24 mouse cellular contexts compared by ENCODE assay signal in the genomic region with DNA sequence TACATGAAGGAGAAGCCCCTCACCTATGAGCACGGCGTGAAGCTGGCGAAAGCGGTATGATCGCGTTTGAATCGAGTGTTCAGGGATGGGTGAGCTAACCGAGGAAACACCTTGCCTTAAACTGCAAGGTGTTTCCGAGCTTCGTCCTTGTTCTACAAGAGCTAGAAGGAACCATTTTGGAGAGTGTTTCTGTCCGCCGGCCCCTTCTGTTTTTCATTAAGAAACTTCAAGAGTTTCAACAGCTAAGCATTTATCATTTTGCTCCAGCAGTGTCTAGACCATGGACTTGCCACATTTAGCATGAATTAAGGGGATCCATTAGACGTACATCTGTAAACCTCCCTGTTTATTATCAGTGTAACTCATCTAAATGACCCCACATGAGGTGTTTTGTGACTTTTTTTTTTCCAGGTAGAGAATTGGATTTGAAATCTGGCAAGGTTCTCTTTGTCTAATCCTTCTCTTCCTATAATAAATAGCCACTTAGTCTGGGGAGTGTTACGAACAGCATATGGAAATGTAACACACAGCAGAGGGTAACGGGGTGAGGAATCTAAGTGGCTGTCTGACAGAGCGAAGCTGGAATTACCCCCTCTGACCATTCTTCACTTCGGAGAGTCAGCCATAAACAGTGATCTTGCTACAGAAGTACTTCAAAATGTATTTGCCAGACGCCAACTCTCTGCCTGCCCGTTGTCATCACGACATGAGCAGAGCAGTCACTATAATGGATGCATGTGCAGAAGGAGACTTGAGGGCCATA. TPM values are rescaled to one million over a fixed set of nuclear protein-coding genes. Genes with fewer than 3 reads are reported as not detected.
DNase-seq lines count a peak whose midpoint lies in the region; ATAC-seq and TF ChIP-seq lines count a peak whose summit lies in the region.
"Had no signal": no experiment of that assay in that cellular context is flagged by ENCODE, and none has a peak within 500 bp of the region (broad histone marks: within the 10 kb centered on the region; RNA-seq: fewer than 3 reads in every experiment).

No protein-coding gene starts in this region.

- H3K4me3 ChIP-seq in midbrain, embryonic 11.5 days (ENCODE audit: low read depth, low read length), result no peak overlapping the region
- H3K4me3 ChIP-seq in midbrain, postnatal 0 days (ENCODE audit: low read depth, low read length), result no peak overlapping the region
- no peak overlapping the region for H3K4me3 ChIP-seq in limb, embryonic 11.5 days (ENCODE audit: low read depth, low read length)
- H3K4me3 ChIP-seq: forebrain, embryonic 12.5 days; heart, embryonic 12.5 days; hindbrain, embryonic 15.5 days had no signal

- H3K27ac ChIP-seq in midbrain, embryonic 11.5 days (ENCODE audit: low read depth, low read length), result no peak overlapping the region
- no peak overlapping the region for H3K27ac ChIP-seq in midbrain, postnatal 0 days (ENCODE audit: low read depth, low read length)
- no peak overlapping the region; the same call in 1 of the 2 replicates for H3K27ac ChIP-seq in limb, embryonic 11.5 days (replicated peaks; ENCODE audit: low read depth, low read length)
- H3K27ac ChIP-seq: forebrain, embryonic 12.5 days; hindbrain, embryonic 15.5 days had no signal

- no peaks in the 10 kb centered on the region for H3K27me3 ChIP-seq in midbrain, embryonic 11.5 days (ENCODE audit: control insufficient read depth, insufficient read depth, low read length)
- no peaks in the 10 kb centered on the region for H3K27me3 ChIP-seq in midbrain, postnatal 0 days (ENCODE audit: insufficient read depth, low read length)
- no peaks in the 10 kb centered on the region for H3K27me3 ChIP-seq in limb, embryonic 11.5 days (ENCODE audit: control insufficient read depth, insufficient read depth, low read length)
- H3K27me3 ChIP-seq: forebrain, embryonic 12.5 days; heart, embryonic 12.5 days; hindbrain, embryonic 15.5 days had no signal

- no peak overlapping the region for H3K4me2 ChIP-seq in midbrain, embryonic 11.5 days
- no peak overlapping the region for H3K4me2 ChIP-seq in midbrain, postnatal 0 days (ENCODE audit: low read depth, low read length, poor library complexity, severe bottlenecking)
- no peak overlapping the region for H3K4me2 ChIP-seq in limb, embryonic 11.5 days (ENCODE audit: low read depth, severe bottlenecking)
- H3K4me2 ChIP-seq: forebrain, embryonic 12.5 days; heart, embryonic 12.5 days; hindbrain, embryonic 15.5 days had no signal

- H3K9me3 ChIP-seq in midbrain, embryonic 11.5 days (ENCODE audit: control insufficient read depth, low read length), result no peaks in the 10 kb centered on the region
- H3K9me3 ChIP-seq in midbrain, postnatal 0 days (ENCODE audit: low read length), result no peaks in the 10 kb centered on the region
- H3K9me3 ChIP-seq in limb, embryonic 11.5 days (ENCODE audit: control insufficient read depth, low read length), result no peaks in the 10 kb centered on the region
- H3K9me3 ChIP-seq: forebrain, embryonic 12.5 days; heart, embryonic 12.5 days; hindbrain, embryonic 15.5 days had no signal

- no peak for ATAC-seq in midbrain, embryonic 11.5 days (ENCODE audit: low FRiP score)
- ATAC-seq in midbrain, postnatal 0 days (ENCODE audit: low FRiP score), result no peak
- no peak for ATAC-seq in limb, embryonic 11.5 days (ENCODE audit: insufficient number of reproducible peaks, low FRiP score, low TSS enrichment, low read depth)
- ATAC-seq: forebrain, embryonic 16.5 days; inflammation-experienced regulatory T-cells, adult 6 months had no signal

- no peak for TF ChIP-seq CTCF in midbrain, postnatal 0 days (IDR thresholded peaks at IDR 0.05)

- no peaks in the 10 kb centered on the region for H3K4me1 ChIP-seq in midbrain, embryonic 11.5 days (ENCODE audit: control insufficient read depth, insufficient read depth, low read length)
- no peaks in the 10 kb centered on the region for H3K4me1 ChIP-seq in midbrain, postnatal 0 days (ENCODE audit: insufficient read depth, low read length)
- H3K4me1 ChIP-seq in limb, embryonic 11.5 days (ENCODE audit: control insufficient read depth, insufficient read depth, low read length), result peaks cover 9% of the 10 kb centered on the region
- H3K4me1 ChIP-seq: forebrain, embryonic 12.5 days; hindbrain, embryonic 15.5 days had no signal

- no peak overlapping the region for H3K9ac ChIP-seq in midbrain, embryonic 11.5 days (ENCODE audit: low read length)
- no peak overlapping the region for H3K9ac ChIP-seq in midbrain, postnatal 0 days (replicated peaks; ENCODE audit: low read length, poor library complexity, severe bottlenecking)
- no peak overlapping the region for H3K9ac ChIP-seq in limb, embryonic 11.5 days (ENCODE audit: low read length)
- H3K9ac ChIP-seq: forebrain, embryonic 12.5 days; heart, embryonic 12.5 days; hindbrain, embryonic 15.5 days had no signal

- 90% methylated on average over 20 of the region's 20 CpGs for WGBS in midbrain, embryonic 11.5 days
- 92% methylated on average over 20 of the region's 20 CpGs for WGBS in midbrain, postnatal 0 days
- WGBS in limb, embryonic 11.5 days, result 43% methylated on average over 20 of the region's 20 CpGs

- H3K36me3 ChIP-seq in midbrain, embryonic 11.5 days (ENCODE audit: control insufficient read depth, insufficient read depth, low read length), result no peaks in the 10 kb centered on the region
- H3K36me3 ChIP-seq in midbrain, postnatal 0 days (ENCODE audit: insufficient read depth, low read length), result no peaks in the 10 kb centered on the region
- H3K36me3 ChIP-seq in limb, embryonic 11.5 days (ENCODE audit: control insufficient read depth, insufficient read depth, low read length), result no peaks in the 10 kb centered on the region
- H3K36me3 ChIP-seq: forebrain, embryonic 12.5 days; heart, embryonic 12.5 days; hindbrain, embryonic 15.5 days had no signal

- peak; percentile 60 for DNase-seq in midbrain, embryonic 11.5 days (ENCODE audit: low spot score, missing footprints)
- no peak for DNase-seq in midbrain, postnatal 0 days (ENCODE audit: low spot score)
- peak; percentile 53 for DNase-seq in embryo, embryonic 10.5 days (ENCODE audit: low spot score)
- peak; percentile 57 for DNase-seq in embryo, embryonic 11 days
- peak; percentile 43 for DNase-seq in limb, embryonic 11.5 days (ENCODE audit: low spot score)
- DNase-seq in left cerebral cortex, adult 18-20 months (ENCODE audit: low spot score in 2 of 2), result no peak
- DNase-seq in ovary, postnatal 36 days (ENCODE audit: low spot score), result no peak
- DNase-seq: adrenal gland, adult 2 months; adrenal gland, postnatal 25 days; cerebellum, adult 2 months; cerebellum, postnatal 10 days; gastrocnemius, postnatal 14 days had no signal

RNA-seq across cellular contexts. Expression of a gene that starts 22.4 kb away (rescaled TPM):
- not detected in 2 replicates for polyA plus RNA-seq in midbrain, embryonic 11.5 days (2014; fragmentation: Nextera tagmentation; extraction: Ambion mirVana)
- total RNA-seq in midbrain, postnatal 0 days (2014; rRNA removed), result not detected in 2 replicates
- not detected in 2 replicates for polyA plus RNA-seq in midbrain, postnatal 0 days (2015; fragmentation: Nextera tagmentation; extraction: Ambion mirVana)
- not detected in 2 replicates for polyA plus RNA-seq in limb, embryonic 11.5 days (2014; fragmentation: Nextera tagmentation; extraction: Ambion mirVana)
- total RNA-seq in left cerebral cortex, adult 18-20 months (2021), result not detected
- total RNA-seq: adrenal gland, adult 2 months; adrenal gland, postnatal 25 days; ES-E14; gastrocnemius, adult 18-20 months; gastrocnemius, postnatal 14 days; heart, adult 8-10 months; heart, postnatal 25 days had no signal
- polyA plus RNA-seq: adrenal gland, adult 2 months; cerebellum, adult 2 months; embryonic facial prominence, embryonic 11.5 days; forebrain, embryonic 12.5 days; forebrain, embryonic 16.5 days; gonadal fat pad, adult 2 months; heart, embryonic 12.5 days; hindbrain, embryonic 11.5 days; hindbrain, embryonic 15.5 days; inflammation-experienced regulatory T-cells, adult 6 months had no signal

Comparison
In these comparisons a context has a peak if more than half of its experiments do, and no peak if none do; other contexts are left out.
1. DNase-seq: peak in midbrain, embryonic 11.5 days (single experiment), embryo, embryonic 10.5 days (single experiment), embryo, embryonic 11 days (single experiment) and limb, embryonic 11.5 days (single experiment); none in midbrain, postnatal 0 days (single experiment), left cerebral cortex, adult 18-20 months (0 of 2) and ovary, postnatal 36 days (single experiment).